Mouse (Mus musculus) heart, embryonic 12.5 days (tissue): ENCODE measurements around the gene Igf1. TPM values are rescaled to one million over a fixed set of nuclear protein-coding genes. Genes with fewer than 3 reads are reported as not detected.

ENCODE experiments used
- ATAC-seq: fragments of 200-750 bp; cut with Nextera tagmentation; 2 replicates; pipeline ENCODE4 v1.8.0; 2017; ENCODE audit warnings: moderate TSS enrichment, moderate library complexity; ENCODE audit not compliant: insufficient number of reproducible peaks, low FRiP score
- H3K27ac ChIP-seq: fragments of 300-500 bp; sonication (generic); 2 replicates; pipeline ENCODE4 v1.5.1; 2016; ENCODE audit warnings: mild to moderate bottlenecking, moderate library complexity; ENCODE audit not compliant: poor library complexity, severe bottlenecking
- H3K27me3 ChIP-seq: fragments of 300-500 bp; sonication (generic); replicated peaks from 2 replicates; pipeline ENCODE4 v1.6.1; 2016; ENCODE audit warnings: mild to moderate bottlenecking, moderate library complexity
- H3K36me3 ChIP-seq: fragments of 300-500 bp; sonication (generic); 2 replicates; pipeline ENCODE4 v1.6.1; 2016; ENCODE audit warnings: mild to moderate bottlenecking, moderate library complexity
- H3K4me1 ChIP-seq: fragments of 300-500 bp; sonication (generic); replicated peaks from 2 replicates; pipeline ENCODE4 v1.6.1; 2016; ENCODE audit warnings: mild to moderate bottlenecking
- H3K4me2 ChIP-seq: fragments of 300-500 bp; sonication (generic); 2 replicates; pipeline ENCODE4 v1.6.1; 2016; ENCODE audit warnings: mild to moderate bottlenecking, moderate library complexity
- H3K4me3 ChIP-seq: fragments of 300-500 bp; sonication (generic); 2 replicates; pipeline ENCODE4 v1.5.1; 2016; ENCODE audit warnings: mild to moderate bottlenecking
- H3K9ac ChIP-seq: fragments of 300-500 bp; sonication (generic); 2 replicates; pipeline ENCODE4 v1.6.1; 2016; ENCODE audit warnings: mild to moderate bottlenecking, moderate library complexity
- H3K9me3 ChIP-seq: fragments of 300-500 bp; sonication (generic); replicated peaks from 2 replicates; pipeline ENCODE4 v1.6.1; 2016; ENCODE audit warnings: mild to moderate bottlenecking, moderate library complexity
- WGBS: fragments of 180-500 bp; shearing (Covaris S2); methylation state at CpG from one replicate; pipeline ENCODE4 v1.1.7; 2016; 5-methylcytosine and 5-hydroxymethylcytosine counted together
- polyA plus RNA-seq: library from polyadenylated mRNA; unstranded; fragments of >200 nt; fragmentation: Nextera tagmentation; extraction: Ambion mirVana; gene quantifications from 2 replicates; pipeline ENCODE4 v1.2.1, GENCODE M21; 2016

Gene Igf1
- polyA plus RNA-seq, 1 experiment from 2014 or later, result 49.9 TPM

- Histone ChIP-seq H3K9ac (no peak overlapping the region), H3K36me3 (no peaks in the 10 kb centered on the region), H3K27ac (no peak overlapping the region), H3K9me3 (no peaks in the 10 kb centered on the region), H3K4me1 (peaks cover 22% of the 10 kb centered on the region), H3K4me3 (no peak overlapping the region), H3K4me2 (no peak overlapping the region), H3K27me3 (no peaks in the 10 kb centered on the region)
- WGBS, result 71% methylated on average over 7 of the region's 7 CpGs
- no peak for ATAC-seq
Measured at GRCm38 (mm10) chr10:87901916-87902315, 43.9 kb downstream of the Igf1 start.

DNA sequence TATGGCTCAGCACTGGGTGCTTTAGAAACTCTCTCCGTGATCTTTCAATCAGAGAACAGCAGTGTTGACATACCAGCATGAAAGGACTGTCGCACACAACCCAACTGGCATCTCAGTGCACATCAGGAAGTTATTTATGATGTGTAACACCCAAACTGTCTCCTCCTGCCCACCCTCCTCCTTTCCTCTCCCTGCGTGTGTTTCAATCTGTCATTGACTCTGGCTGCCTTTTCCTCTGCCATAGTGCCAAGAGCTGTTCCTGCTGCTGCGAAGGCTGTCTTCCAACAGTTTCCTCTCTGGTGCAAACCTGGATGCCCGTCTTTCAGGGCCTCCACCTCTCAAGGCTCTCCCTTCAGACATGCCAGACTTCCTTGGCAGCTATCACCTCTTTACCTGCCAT is 46.3 kb downstream of the Igf1 start:
- ATAC-seq, result no peak

DNA sequence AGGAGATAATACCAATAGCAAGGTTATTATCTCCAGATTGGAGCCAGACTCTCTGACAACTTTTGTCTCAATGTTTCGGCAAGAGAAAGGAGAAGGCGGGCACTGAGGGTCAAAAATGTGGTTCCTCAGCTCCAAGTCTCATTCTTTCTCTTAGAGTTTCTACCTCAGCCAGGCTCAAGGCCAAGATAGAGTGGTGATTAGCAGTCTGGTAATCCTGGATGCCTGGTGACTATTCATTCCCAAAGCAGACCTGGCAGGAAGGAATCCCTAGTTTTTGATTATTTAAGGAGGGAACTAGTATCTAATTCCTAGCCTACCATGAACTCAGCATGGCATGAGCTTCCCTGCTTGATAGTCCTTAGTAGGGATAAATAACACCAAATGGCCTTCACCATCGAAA is 47.0 kb downstream of the Igf1 start:
- H3K27ac ChIP-seq, result no peak overlapping the region
- no peak overlapping the region for H3K4me2 ChIP-seq
- no peaks in the 10 kb centered on the region for H3K9me3 ChIP-seq
- WGBS, result 51% methylated on average over 3 of the region's 3 CpGs
- no peaks in the 10 kb centered on the region for H3K27me3 ChIP-seq
- no peak for ATAC-seq
- no peaks in the 10 kb centered on the region for H3K36me3 ChIP-seq
- no peak overlapping the region for H3K9ac ChIP-seq
- H3K4me1 ChIP-seq, result peaks cover 22% of the 10 kb centered on the region
- no peak overlapping the region for H3K4me3 ChIP-seq

More for the DNA sequence above, 46.3 kb downstream of the Igf1 start:
- H3K27me3 ChIP-seq, result no peaks in the 10 kb centered on the region
- H3K4me1 ChIP-seq, result peaks cover 22% of the 10 kb centered on the region
- no peak overlapping the region for H3K4me2 ChIP-seq
- 36% methylated on average over 5 of the region's 5 CpGs for WGBS
- no peak overlapping the region for H3K4me3 ChIP-seq
- H3K36me3 ChIP-seq, result no peaks in the 10 kb centered on the region
- H3K9ac ChIP-seq, result no peak overlapping the region
- no peak overlapping the region for H3K27ac ChIP-seq
- no peaks in the 10 kb centered on the region for H3K9me3 ChIP-seq

DNA sequence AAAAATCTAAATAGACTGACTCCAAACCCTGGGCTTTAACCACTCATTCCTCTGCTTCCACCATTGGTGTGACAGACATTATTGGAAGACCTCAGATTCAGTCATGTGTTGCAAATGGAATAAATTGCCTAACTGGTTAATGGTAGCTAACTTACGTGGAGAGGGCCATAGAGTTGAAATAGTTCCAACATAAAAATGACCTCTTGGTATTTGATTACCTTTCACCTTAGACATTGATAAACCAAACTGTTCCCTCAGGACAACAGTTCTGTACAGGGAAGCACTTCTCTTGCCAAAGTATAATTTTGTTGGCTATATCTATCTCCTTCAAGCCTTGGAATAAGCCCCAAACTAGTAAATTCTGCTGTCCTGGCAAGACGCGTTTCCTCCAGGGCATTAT is 48.1 kb downstream of the Igf1 start:
- no peaks in the 10 kb centered on the region for H3K36me3 ChIP-seq
- 88% methylated on average over 3 of the region's 3 CpGs for WGBS
- ATAC-seq, result no peak
- no peaks in the 10 kb centered on the region for H3K27me3 ChIP-seq
- no peak overlapping the region for H3K4me3 ChIP-seq
- H3K4me2 ChIP-seq, result no peak overlapping the region
- no peaks in the 10 kb centered on the region for H3K9me3 ChIP-seq
- H3K4me1 ChIP-seq, result peaks cover 22% of the 10 kb centered on the region
- no peak overlapping the region for H3K27ac ChIP-seq
- no peak overlapping the region for H3K9ac ChIP-seq

GRCm38 (mm10) chr10:87906757-87907307 is 48.8 kb downstream of the Igf1 start:
- Histone ChIP-seq H3K4me1 (peaks cover 22% of the 10 kb centered on the region), H3K36me3 (no peaks in the 10 kb centered on the region), H3K27me3 (no peaks in the 10 kb centered on the region), H3K4me2 (no peak overlapping the region), H3K27ac (no peak overlapping the region), H3K4me3 (no peak overlapping the region), H3K9me3 (no peaks in the 10 kb centered on the region), H3K9ac (no peak overlapping the region)
- ATAC-seq, result no peak
- 79% methylated on average over 2 of the region's 2 CpGs for WGBS

DNA sequence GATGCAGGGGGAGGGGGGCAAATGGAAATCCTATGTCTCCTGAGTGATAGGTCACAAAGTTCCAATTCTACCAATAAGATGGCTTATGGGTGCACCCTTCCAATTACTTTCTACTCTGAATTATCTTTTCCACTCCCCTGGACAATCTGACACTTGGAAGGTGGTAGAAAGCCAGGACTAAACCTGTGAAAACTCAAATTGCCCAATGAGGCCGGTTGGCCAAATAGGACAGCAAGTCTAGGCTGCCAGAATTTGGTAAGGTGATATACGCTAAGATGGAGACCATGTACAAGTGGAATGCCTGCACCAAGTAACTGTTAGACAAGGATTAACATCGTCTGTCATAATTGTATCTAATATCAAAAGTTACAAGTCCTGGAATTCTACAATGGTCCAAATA is 55.8 kb downstream of the Igf1 start:
- H3K4me1 ChIP-seq, result no peaks in the 10 kb centered on the region
- ATAC-seq, result no peak
- 81% methylated on average over 3 of the region's 3 CpGs for WGBS

GRCm38 (mm10) chr10:87914932-87915331 is 56.9 kb downstream of the Igf1 start:
- ATAC-seq, result no peak

More for the DNA sequence above, 55.8 kb downstream of the Igf1 start:
- Histone ChIP-seq H3K27me3 (no peaks in the 10 kb centered on the region), H3K4me2 (no peak overlapping the region), H3K27ac (no peak overlapping the region), H3K36me3 (peaks cover 9% of the 10 kb centered on the region), H3K9ac (no peak overlapping the region), H3K9me3 (no peaks in the 10 kb centered on the region), H3K4me3 (no peak overlapping the region)

DNA sequence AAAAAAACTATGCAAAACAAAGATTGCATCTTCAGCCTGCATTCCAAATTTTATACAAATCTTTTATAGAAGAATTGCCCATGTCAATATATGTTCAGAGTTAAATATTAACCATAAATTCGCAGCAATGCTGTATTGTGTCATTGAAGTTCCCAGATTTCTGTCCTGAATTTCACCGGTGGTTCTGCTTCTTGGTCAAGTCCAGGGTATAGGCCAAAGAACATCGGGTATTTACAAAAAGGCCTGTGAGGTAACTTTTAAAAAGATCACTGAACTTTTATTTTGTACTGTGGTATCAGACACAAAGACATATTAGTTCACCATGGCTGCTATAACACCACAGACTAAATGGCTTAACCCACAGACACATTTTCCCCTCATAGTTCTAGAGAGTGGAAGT is 57.7 kb downstream of the Igf1 start:
- ATAC-seq, result no peak
- Histone ChIP-seq H3K9me3 (no peaks in the 10 kb centered on the region), H3K4me3 (no peak overlapping the region), H3K4me2 (no peak overlapping the region), H3K36me3 (peaks cover 17% of the 10 kb centered on the region), H3K27ac (no peak overlapping the region), H3K27me3 (no peaks in the 10 kb centered on the region), H3K4me1 (no peaks in the 10 kb centered on the region), H3K9ac (no peak overlapping the region)
- WGBS, result 86% methylated on average over 3 of the region's 3 CpGs

More at GRCm38 (mm10) chr10:87914932-87915331, 56.9 kb downstream of the Igf1 start:
- Histone ChIP-seq H3K9me3 (no peaks in the 10 kb centered on the region), H3K4me3 (no peak overlapping the region), H3K27ac (no peak overlapping the region), H3K27me3 (no peaks in the 10 kb centered on the region), H3K4me1 (no peaks in the 10 kb centered on the region), H3K36me3 (peaks cover 15% of the 10 kb centered on the region), H3K4me2 (no peak overlapping the region), H3K9ac (no peak overlapping the region)
- 50% methylated on average over 10 of the region's 10 CpGs for WGBS

GRCm38 (mm10) chr10:87922263-87922662 is 64.2 kb downstream of the Igf1 start:
- ATAC-seq, result no peak
- H3K36me3 ChIP-seq, result peaks cover 8% of the 10 kb centered on the region
- WGBS, result 89% methylated on average over 3 of the region's 3 CpGs
- H3K4me3 ChIP-seq, result no peak overlapping the region
- H3K9me3 ChIP-seq, result no peaks in the 10 kb centered on the region
- H3K4me1 ChIP-seq, result peaks cover 9% of the 10 kb centered on the region
- no peak overlapping the region for H3K9ac ChIP-seq
- no peaks in the 10 kb centered on the region for H3K27me3 ChIP-seq
- no peak overlapping the region for H3K4me2 ChIP-seq
- no peak overlapping the region for H3K27ac ChIP-seq

GRCm38 (mm10) chr10:87926564-87926963 is 68.5 kb downstream of the Igf1 start:
- Histone ChIP-seq H3K27me3 (no peaks in the 10 kb centered on the region), H3K36me3 (peaks cover 6% of the 10 kb centered on the region), H3K4me1 (peaks cover 14% of the 10 kb centered on the region), H3K9ac (no peak overlapping the region), H3K27ac (peak overlapping the region; percentile 61), H3K4me2 (no peak overlapping the region), H3K9me3 (no peaks in the 10 kb centered on the region), H3K4me3 (no peak overlapping the region)
- WGBS, result 47% methylated on average over 8 of the region's 8 CpGs
- ATAC-seq, result no peak

DNA sequence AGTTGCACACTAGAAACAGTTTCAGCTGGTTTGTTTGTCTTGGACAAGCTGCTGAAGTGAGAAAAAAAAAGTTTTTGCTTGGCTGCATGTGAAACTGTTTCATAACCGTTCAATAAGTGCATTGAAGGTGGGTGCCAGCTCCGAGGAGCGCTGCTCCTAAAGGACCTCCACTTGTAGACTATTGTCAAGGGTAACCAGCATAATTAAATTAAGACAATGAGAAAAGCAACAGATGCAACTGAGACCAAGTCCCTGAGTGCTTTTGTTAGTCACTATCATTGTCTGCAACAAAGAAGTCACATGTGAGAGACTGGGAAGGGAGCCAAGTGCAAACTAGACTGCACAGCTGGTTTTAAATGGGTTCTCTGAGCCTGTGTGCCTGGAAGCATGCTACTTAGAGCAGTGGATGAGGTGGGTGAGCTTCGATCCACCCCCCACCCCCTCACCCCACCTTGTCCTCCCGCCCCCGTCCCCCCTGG is 69.1 kb downstream of the Igf1 start:
- Histone ChIP-seq H3K9me3 (no peaks in the 10 kb centered on the region), H3K4me3 (no peak overlapping the region), H3K36me3 (peaks cover 12% of the 10 kb centered on the region), H3K27me3 (no peaks in the 10 kb centered on the region), H3K27ac (peak overlapping the region; percentile 61), H3K4me1 (peaks cover 14% of the 10 kb centered on the region), H3K4me2 (no peak overlapping the region), H3K9ac (no peak overlapping the region)
- 31% methylated on average over 6 of the region's 6 CpGs for WGBS
- peak; percentile 77 for ATAC-seq

DNA sequence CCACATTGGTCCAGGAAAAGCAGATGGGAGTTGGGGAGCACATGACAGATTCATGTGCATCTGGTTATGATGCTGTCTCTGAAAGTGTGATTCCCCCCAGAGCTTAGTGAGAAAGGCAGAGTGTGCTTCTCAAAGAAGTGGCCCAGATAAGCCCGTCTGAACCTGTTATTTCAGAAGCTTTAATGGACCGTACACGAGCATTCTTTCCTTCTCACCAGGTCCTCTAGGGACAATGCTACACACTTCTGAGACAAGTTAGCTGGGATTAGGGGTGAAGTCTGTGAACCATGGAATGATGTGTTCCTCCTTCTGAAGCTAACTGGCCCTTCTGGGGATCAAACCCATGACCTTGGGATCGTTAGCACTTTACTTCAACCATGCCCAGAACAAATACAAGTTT is 90.1 kb downstream of the Igf1 start:
- no peak overlapping the region for H3K4me3 ChIP-seq
- no peaks in the 10 kb centered on the region for H3K36me3 ChIP-seq
- no peak for ATAC-seq
- WGBS, result 73% methylated on average over 4 of the region's 4 CpGs
- H3K27ac ChIP-seq, result no peak overlapping the region
- no peaks in the 10 kb centered on the region for H3K4me1 ChIP-seq
- no peak overlapping the region for H3K9ac ChIP-seq
- no peaks in the 10 kb centered on the region for H3K27me3 ChIP-seq
- no peak overlapping the region for H3K4me2 ChIP-seq
- no peaks in the 10 kb centered on the region for H3K9me3 ChIP-seq
